Mouse (Mus musculus) Patski (cell line): Measurements from ENCODE around the gene Chka. TPM values are rescaled to one million over a fixed set of nuclear protein-coding genes. Genes with fewer than 3 reads are reported as not detected.

Experiments
- ATAC-seq: fragments of 100-300 bp; one replicate; pipeline ENCODE4 v1.8.0; 2021
- CTCF ChIA-PET: fragments of 350-600 bp; sonication (Branson Sonifier 250); formaldehyde crosslinking; loops from one replicate; lab custom pipeline; 2022; ENCODE audit warnings: inconsistent platforms; lab: Charles Lee
- POLR2A ChIA-PET: fragments of 350-600 bp; sonication (Branson Sonifier 250); formaldehyde crosslinking; loops from one replicate; lab custom pipeline; 2022; ENCODE audit warnings: antibody characterized with exemption, inconsistent platforms; lab: Charles Lee
- DNase-seq: peaks from one replicate; pipeline ENCODE4 v3.0.0-alpha.2; 2011; ENCODE audit warnings: low read depth, low spot score
- H3K27me3 ChIP-seq: fragments of 371-371 bp; one replicate; pipeline ENCODE4 v1.5.1; 2021
- CTCF ChIP-seq: fragments of 100-300 bp; IDR thresholded peaks from one replicate; pipeline ENCODE4 v1.5.1; 2021
- in situ Hi-C: fragments of 300-500 bp; cut with MboI; formaldehyde crosslinking; loops from 3 replicates; pipeline ENCODE4 v1.11.1; 2018; ENCODE audit warnings: low pct_unique_long_range_greater_than_20kb, mixed read lengths
- polyA plus RNA-seq: library from polyadenylated mRNA; unstranded; gene quantifications from one replicate; pipeline ENCODE4 v1.2.3, GENCODE M21; 2021

The Chka gene
- polyA plus RNA-seq, 1 experiment from 2014 or later, result 169 TPM

- in situ Hi-C loops, result no loop called here
- DNase-seq (no peak), ATAC-seq (no peak)
- ChIA-PET POLR2A (no interaction called here), CTCF (no interaction called here)
- TF ChIP-seq CTCF, result no peak
- H3K27me3 ChIP-seq, result no peaks in the 10 kb centered on the region
Measured at GRCm38 (mm10) chr19:3935032-3935895, 83.7 kb downstream of the Chka start, which contains the start of gene Unc93b1. Gene Unc93b1, plus strand, starts transcription at chr19:3935186.

- in situ Hi-C loops, result no loop called here
- no peak for DNase-seq
- no peaks in the 10 kb centered on the region for H3K27me3 ChIP-seq
- CTCF ChIA-PET, result interaction anchor here (1.2 to 1.9 kb wide), 2 partner anchors 10 to 25 kb away, joined by 3 to 4 read pairs; no protein-coding TSS in a partner anchor
- TF ChIP-seq CTCF, result no peak
- no peak for ATAC-seq
- POLR2A ChIA-PET, result interaction anchor here (1.1 kb wide), 1 partner anchor 32 kb away, joined by 3 read pairs; no protein-coding TSS in a partner anchor
Measured at GRCm38 (mm10) chr19:3935896-3936850, 84.6 kb downstream of the Chka start.

- H3K27me3 ChIP-seq, result peaks cover 4% of the 10 kb centered on the region
- no peak for DNase-seq
- TF ChIP-seq CTCF, result no peak
- ChIA-PET CTCF (interaction anchor here (0.9 kb wide), 1 partner anchor 16 kb away, joined by 3 read pairs; no protein-coding TSS in a partner anchor), POLR2A (no interaction called here)
- in situ Hi-C loops, result no loop called here
- ATAC-seq, result no peak
Measured at GRCm38 (mm10) chr19:3942315-3942714, 90.7 kb downstream of the Chka start.

GRCm38 (mm10) chr19:3942986-3943735, 91.6 kb downstream of the Chka start:
- ATAC-seq, result no peak
- no peak for TF ChIP-seq CTCF
- ChIA-PET CTCF (interaction anchor here (0.9 kb wide), 1 partner anchor 37 kb away, joined by 3 read pairs; no protein-coding TSS in a partner anchor), POLR2A (no interaction called here)
- DNase-seq, result no peak
- in situ Hi-C loops, result no loop called here
- H3K27me3 ChIP-seq, result peaks cover 4% of the 10 kb centered on the region

Other genes with a start within 250 kb of the Chka start
- 44.9 TPM for gene Lrp5, start 165.2 kb upstream of the Chka start, polyA plus RNA-seq
- 58.9 TPM for gene 1810055G02Rik, start 143.5 kb upstream of the Chka start, polyA plus RNA-seq
- gene Kmt5b, start 84.4 kb upstream of the Chka start, polyA plus RNA-seq, result 35.0 TPM
- gene Tcirg1, start 55.4 kb downstream of the Chka start, polyA plus RNA-seq, result 80.3 TPM
- 232 TPM for gene Ndufs8, start 61.0 kb downstream of the Chka start, polyA plus RNA-seq
- gene Aldh3b1, start 78.0 kb downstream of the Chka start, polyA plus RNA-seq, result 22.2 TPM
- gene Unc93b1, start 83.4 kb downstream of the Chka start, polyA plus RNA-seq, result not detected
- 0.17 TPM for gene Aldh3b3, start 106.9 kb downstream of the Chka start, polyA plus RNA-seq
- 0.05 TPM for gene Aldh3b2, start 120.6 kb downstream of the Chka start, polyA plus RNA-seq
- gene Acy3, start 134.8 kb downstream of the Chka start, polyA plus RNA-seq, result 3.9 TPM
- gene Tbx10, start 141.0 kb downstream of the Chka start, polyA plus RNA-seq, result 0.03 TPM
- 35.1 TPM for gene Nudt8, start 148.8 kb downstream of the Chka start, polyA plus RNA-seq
- 3.1 TPM for gene Gm49405, start 148.9 kb downstream of the Chka start, polyA plus RNA-seq
- gene Doc2g, start 151.5 kb downstream of the Chka start, polyA plus RNA-seq, result 7.1 TPM
- gene Ndufv1, start 161.0 kb downstream of the Chka start, polyA plus RNA-seq, result 231 TPM
- 1,288 TPM for gene Gstp1, start 186.2 kb downstream of the Chka start, polyA plus RNA-seq
- gene Gstp2, start 194.2 kb downstream of the Chka start, polyA plus RNA-seq, result 379 TPM
- gene Gstp3, start 207.8 kb downstream of the Chka start, polyA plus RNA-seq, result not detected
- gene Cabp2, start 229.8 kb downstream of the Chka start, polyA plus RNA-seq, result not detected
- gene Cdk2ap2, start 245.4 kb downstream of the Chka start, polyA plus RNA-seq, result 93.8 TPM
- 109 TPM for gene Pitpnm1, start 248.2 kb downstream of the Chka start, polyA plus RNA-seq